Mouse (Mus musculus): ENCODE results near the gene Exosc6. TPM values are rescaled to one million over a fixed set of nuclear protein-coding genes. Genes with fewer than 3 reads are reported as not detected.
"Not testable (repeated sequence)": the region's sequence is repeated elsewhere in the genome, so short reads cannot be mapped to it uniquely, and the experiment has no call there.

Exosc6 gene
- polyA plus RNA-seq, 1 experiment from 2014 or later, result 20.5 TPM

DNA sequence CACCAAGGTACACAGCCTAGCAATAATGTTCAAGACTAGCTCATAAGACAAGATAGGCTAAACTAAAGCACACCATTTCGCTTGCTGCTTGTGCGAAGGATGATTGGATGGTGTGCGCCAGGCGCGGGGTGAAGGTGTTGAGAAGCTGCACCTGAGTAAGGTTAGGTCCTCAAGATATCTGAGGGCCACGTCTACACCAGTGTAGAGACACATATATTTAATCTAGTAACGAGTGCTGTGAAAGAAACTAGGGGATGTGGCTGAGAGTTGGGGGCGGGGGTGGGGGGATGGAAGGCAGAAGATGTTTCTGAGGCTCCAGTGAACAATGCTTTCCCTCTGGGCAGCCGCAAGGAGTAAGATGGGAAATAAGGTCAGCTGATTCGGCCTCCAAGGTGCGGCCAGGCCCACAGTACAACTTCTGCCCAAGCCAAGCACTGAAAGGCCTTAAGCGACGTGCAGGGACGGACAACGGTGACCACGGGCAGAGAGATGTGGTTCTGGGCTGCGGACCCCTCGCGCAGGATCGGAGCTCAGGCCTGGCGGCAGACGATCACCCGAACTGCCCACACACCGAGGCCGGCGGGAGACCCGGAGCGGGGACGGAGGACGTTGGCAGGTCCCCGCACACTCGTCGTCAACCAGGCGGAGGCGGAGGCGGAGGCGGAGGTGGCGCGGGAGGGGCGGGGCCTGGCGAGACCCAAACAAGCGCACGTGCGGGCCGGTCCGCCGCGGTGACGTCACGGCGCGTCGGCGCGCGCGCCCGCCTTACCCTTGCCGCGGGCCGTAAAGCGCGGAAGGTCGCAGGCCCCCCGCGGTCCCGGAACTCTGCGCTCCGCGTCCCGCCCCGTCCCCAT, 38.0 kb downstream of the Exosc6 start, which contains the start of gene Pdpr:
TSS of gene Pdpr (plus strand) at position 766 of the 854 bp plus-strand sequence.
- Histone ChIP-seq H3K9ac (peak within 1 kb of the TSS; percentile 50), H3K27ac (0 out of 2 replicates have a peak within 1 kb of the TSS, but pooled peaks have one; percentile 31), H3K27me3 (replicated peaks) (no peaks in the 10 kb centered on the region), H3K36me3 (no peaks in the 10 kb centered on the region), H3K9me3 (no peaks in the 10 kb centered on the region), H3K4me3 (replicated peaks) (peak within 1 kb of the TSS; percentile 66), H3K4me1 (peaks cover 10% of the 10 kb centered on the region; the same call in 1 of the 2 replicates), H3K4me2 (peak within 1 kb of the TSS; percentile 91)
- 6% methylated on average over 58 of the region's 72 CpGs for WGBS
- ATAC-seq (ENCODE audit: insufficient read depth, low FRiP score, low read depth), result peak; percentile 93

DNA sequence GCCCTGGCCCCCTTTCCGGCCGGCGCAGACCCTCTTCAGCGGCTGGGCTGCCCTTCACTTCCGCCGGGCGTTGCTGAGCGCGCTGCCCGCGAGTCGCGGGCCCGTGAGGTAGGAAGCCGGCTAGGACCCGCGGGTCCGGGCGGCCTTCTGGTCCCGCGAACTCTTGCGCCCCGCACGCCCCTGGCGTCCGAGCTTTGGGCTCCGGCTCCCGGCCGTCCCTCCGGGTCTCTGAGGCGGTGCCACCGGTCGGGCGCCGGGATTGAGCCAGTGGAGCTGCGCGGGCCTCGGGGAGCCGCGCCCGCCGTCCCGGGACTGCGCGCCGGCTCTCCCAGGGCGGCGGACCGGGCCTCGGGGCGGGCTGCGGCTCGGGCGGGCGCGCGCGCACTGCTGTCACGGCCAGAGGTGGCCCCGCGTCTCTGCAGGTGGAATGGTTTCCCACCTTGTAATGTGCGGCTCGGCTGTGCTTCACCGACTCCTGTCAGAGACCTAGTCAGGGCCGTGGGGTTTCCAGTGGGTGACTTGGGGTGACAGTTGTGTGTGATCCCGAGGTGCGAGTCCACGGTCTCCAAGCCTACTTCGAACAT, 38.7 kb downstream of the Exosc6 start:
- H3K27me3 ChIP-seq (replicated peaks); H3K36me3 ChIP-seq; H3K9me3 ChIP-seq; H3K27ac ChIP-seq; H3K4me1 ChIP-seq: not testable (repeated sequence)
- peak overlapping the region; percentile 66 for H3K4me3 ChIP-seq (replicated peaks)
- peak; percentile 57 for ATAC-seq (ENCODE audit: insufficient read depth, low FRiP score, low read depth)
- peak overlapping the region; percentile 91 for H3K4me2 ChIP-seq
- under 1% methylated on average over 58 of the region's 69 CpGs for WGBS
- peak overlapping the region; percentile 37 for H3K9ac ChIP-seq

Small RNA genes lying within 50 kb of the gene (microRNA-seq; reads per million reads assigned to microRNA genes)
- gene Gm24103, result not detected
- gene Mir3473d, result 1.4 reads per million

Other genes starting within 250 kb of the Exosc6 start
- gene Cog4, start 209.7 kb upstream of the Exosc6 start, polyA plus RNA-seq (2015; fragmentation: Nextera tagmentation; extraction: Ambion mirVana), result 65.0 and 73.1 TPM in 2 replicates
- 122 and 127 TPM in 2 replicates for gene Sf3b3, start 209.6 kb upstream of the Exosc6 start, polyA plus RNA-seq (2015; fragmentation: Nextera tagmentation; extraction: Ambion mirVana)
- 10.6 and 11.4 TPM in 2 replicates for gene Fuk, start 153.9 kb upstream of the Exosc6 start, polyA plus RNA-seq (2015; fragmentation: Nextera tagmentation; extraction: Ambion mirVana)
- gene St3gal2, start 136.4 kb upstream of the Exosc6 start, polyA plus RNA-seq (2015; fragmentation: Nextera tagmentation; extraction: Ambion mirVana), result 17.1 and 17.6 TPM in 2 replicates
- gene Ddx19a, start 58.5 kb upstream of the Exosc6 start, polyA plus RNA-seq (2015; fragmentation: Nextera tagmentation; extraction: Ambion mirVana), result 11.8 and 12.9 TPM in 2 replicates
- gene Ddx19b, start 24.6 kb upstream of the Exosc6 start, polyA plus RNA-seq (2015; fragmentation: Nextera tagmentation; extraction: Ambion mirVana), result 6.4 and 6.9 TPM in 2 replicates
- gene Aars, start 23.2 kb upstream of the Exosc6 start, polyA plus RNA-seq (2015; fragmentation: Nextera tagmentation; extraction: Ambion mirVana), result 51.1 and 52.4 TPM in 2 replicates
- gene Clec18a, start 36.1 kb downstream of the Exosc6 start, polyA plus RNA-seq (2015; fragmentation: Nextera tagmentation; extraction: Ambion mirVana), result not detected in 2 replicates
- 8.6 and 9.6 TPM in 2 replicates for gene Pdpr, start 38.3 kb downstream of the Exosc6 start, polyA plus RNA-seq (2015; fragmentation: Nextera tagmentation; extraction: Ambion mirVana)
- 63.4 and 63.7 TPM in 2 replicates for gene Glg1, start 202.9 kb downstream of the Exosc6 start, polyA plus RNA-seq (2015; fragmentation: Nextera tagmentation; extraction: Ambion mirVana)
- 45.2 and 52.3 TPM in 2 replicates for gene Rfwd3, start 243.9 kb downstream of the Exosc6 start, polyA plus RNA-seq (2015; fragmentation: Nextera tagmentation; extraction: Ambion mirVana)